Mouse (Mus musculus) heart, postnatal 4 days (tissue): ENCODE measurements at regions not wholly inside any gene's neighbourhood (a gene's known extent, or its start where the extent isn't known, plus 50 kb on each side); places are given as distances from the start of the nearest gene placed in this dataset.
A peak's percentile ranks its signal among the peaks of the same experiment; 100 is the strongest.

Experiments used
- DNase-seq: peaks from one replicate; pipeline ENCODE4 v3.0.0; 2021
- microRNA-seq, 2 experiments: library from miRNA; unstranded; fragments of <30 nt; microRNA quantifications; one replicate each; pipeline ENCODE4 v1.2.0; 2021 to 2022

DNA sequence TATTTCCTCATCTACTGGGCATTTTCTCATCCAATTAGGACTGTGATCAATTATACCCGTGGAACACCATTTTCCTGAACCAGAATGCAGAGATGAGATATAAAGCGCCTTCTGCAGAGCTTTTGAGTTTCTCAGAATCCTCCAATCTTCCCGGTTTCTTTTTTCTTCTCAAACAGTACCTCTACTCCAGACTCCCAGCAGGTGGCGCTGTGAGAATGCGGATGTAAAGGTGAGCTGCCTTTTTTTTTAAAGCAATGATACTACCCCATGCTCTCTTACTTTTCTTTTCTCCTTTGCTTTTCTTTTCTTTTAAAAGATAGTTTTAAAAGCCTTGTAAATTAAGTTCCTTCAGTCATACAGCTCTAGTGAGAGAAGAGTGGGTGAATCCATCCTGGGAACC, 224.4 kb upstream of the BB014433 start:
- peak; percentile 78 for DNase-seq

DNA sequence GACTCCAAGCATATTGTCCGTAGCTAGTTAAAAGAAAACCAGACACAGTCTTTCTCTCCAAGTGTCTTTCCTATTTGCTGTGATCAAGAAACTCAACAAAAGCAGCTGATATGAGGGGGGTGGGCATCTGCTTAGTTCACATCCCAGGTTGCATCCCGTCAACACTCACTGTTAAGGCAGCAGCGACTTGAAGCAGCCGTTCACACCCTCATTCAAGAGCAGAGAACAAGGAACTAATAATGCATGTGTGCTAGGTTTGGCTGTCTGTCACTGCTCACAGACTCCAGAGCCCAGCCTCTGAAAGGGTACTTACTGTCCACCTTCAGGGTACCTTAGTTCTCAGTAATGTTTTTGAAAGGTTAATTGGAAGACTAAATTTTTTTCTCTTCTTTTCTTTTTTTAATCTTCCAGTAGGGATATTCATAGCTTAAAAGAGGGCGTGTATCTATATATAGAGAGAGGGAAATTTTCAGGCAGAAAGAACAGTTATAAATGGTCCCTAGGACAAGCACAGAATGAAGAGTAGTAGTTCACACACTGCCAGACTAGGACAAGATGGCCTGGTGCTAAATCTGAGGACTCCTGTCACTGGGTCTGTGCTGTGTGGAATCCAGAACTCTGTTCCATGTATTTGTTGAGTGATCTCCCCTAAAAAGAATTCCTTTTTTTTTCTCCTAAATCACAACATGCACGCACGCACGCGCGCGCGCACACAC, 199.1 kb upstream of the BB014433 start:
- no peak for DNase-seq

DNA sequence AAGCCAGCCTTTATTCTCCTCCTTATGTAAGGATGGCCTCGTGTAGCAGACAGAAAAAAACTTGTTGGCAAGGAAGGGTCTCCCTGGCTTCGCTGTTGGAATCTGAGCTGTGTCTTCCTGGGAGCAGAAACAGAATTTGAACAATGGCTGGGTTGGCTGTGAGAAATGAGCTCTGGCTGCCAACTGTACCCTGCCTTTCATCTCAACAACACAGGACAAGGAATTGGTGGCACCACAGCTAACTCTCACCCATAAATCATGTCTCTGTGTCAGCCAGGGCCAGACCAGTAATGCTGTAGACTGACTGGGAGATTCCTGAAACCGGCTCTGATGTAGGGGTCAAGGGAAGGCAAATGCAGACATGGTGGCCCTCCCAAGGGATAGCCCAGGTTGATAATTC, 189.5 kb upstream of the BB014433 start:
- DNase-seq: no peak

DNA sequence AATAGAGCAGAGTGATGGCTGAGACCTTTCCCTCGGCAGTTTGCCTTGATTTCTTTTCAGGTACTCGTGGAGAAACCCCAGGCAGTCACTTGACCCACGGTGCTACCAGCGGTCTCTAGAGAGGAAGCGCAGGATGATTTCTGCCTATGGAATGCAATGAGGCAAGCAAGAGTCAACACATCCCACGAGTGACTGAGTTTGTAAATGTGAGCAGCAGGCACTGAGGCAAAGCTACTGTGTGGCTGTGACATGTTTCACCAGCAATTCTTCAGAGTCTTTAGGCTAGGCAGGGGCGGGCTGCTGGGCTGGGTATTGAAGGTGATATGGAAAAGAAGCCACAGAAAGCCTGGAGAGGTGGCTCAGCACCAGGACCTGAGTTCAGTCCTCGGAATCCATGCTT, 187.4 kb upstream of the BB014433 start:
- no peak for DNase-seq

DNA sequence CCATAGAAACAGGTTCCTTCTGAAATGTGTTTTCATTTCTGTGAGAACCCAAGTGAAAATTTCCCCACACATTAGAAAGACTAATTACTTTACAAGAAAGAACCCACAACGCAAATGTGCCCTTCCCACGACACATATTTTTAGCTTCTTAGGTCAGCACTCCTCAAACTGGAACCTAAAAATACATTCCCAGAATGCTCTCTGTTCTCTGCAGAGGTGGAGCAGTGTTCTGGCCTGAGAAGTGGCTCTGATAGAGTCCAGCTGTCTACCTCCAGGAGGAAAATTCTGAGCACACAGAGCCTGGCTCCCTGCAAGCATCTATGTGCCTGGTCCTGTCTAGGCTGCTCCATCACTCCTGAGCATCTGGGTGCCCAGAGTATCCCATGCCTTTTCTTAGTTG, 184.3 kb upstream of the BB014433 start:
- peak; percentile 21 for DNase-seq

DNA sequence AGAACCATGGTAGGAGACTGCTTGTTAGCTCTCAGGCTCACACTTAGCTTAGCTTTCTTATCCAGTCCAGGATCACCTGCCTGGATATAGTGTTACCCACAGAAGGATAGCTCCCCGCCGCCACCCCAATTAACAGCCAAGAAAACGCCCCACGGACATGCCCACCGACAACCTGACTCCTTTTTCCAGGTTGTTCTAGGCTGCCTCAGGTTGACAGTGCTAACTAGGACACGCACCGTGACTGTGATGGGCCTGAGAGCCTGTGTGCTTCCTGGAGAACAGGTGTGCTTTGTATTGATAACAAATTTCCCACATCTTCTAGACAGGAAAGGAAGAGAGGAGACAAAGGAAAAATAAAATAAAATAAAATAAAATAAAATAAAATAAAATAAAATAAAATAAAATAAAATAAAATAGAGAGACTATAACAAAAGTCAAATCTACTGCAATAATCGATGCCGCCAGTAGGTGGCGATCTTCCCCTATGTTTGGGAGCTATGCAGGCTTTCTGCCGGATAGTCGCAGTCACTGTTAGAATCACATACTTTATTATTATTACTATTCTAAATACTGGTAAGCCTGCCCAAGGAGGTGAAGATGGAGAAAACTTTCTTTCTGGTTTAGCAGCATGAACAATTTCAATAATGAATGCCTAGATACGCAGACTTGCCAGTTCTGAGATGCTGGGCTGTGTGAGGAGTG, 175.5 kb upstream of the BB014433 start:
- DNase-seq: peak; percentile 79

DNA sequence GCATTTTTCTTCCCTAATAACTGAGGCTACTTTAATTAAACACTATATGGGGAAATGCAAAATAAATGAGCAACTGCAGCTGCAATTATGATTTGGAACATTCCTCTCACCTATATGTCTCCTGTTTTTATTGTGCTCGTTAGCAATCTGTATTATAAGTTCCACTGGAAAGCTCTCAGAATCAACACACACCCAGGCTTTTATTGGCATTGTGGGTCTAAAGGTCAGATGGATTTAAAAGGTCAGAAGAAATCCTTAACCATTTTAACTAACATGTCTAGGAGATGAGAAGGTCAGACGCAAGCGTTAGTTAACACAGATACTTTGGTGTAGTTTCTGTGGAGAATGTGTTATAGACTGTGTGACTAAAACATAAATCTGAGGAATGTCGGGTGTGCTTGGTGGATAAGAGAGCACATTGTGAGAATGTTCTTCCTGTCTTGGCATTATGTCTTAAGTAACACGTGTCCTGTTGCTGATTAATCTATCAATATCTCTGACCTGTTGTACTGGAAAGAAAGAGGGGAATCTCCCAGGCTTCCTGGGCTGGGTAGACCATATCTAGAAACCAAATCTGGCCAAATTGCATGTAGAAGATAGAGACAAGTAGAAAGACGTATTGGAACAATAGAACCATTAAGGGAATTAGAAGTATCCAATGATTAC, 164.1 kb upstream of the BB014433 start:
- no peak for DNase-seq

DNA sequence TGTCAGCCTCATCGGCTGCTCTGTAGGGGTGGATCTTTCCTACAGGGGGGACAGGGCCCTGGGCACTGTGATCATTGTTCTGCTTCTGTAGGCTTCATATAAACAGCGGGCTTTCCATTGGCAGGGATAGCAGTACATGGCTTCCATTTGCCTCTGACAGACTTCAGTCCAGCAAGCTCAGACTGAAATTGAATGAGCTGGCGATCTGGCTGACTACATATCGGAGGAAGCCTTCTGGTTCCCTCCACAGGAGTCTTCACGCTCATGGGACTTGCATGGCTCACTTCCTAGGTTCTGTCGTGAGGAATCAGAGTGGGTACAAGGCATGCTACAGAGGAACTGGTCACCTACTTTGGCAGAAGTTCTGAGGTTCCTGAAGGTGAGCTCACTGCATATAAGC, 155.7 kb upstream of the BB014433 start:
- no peak for DNase-seq

DNA sequence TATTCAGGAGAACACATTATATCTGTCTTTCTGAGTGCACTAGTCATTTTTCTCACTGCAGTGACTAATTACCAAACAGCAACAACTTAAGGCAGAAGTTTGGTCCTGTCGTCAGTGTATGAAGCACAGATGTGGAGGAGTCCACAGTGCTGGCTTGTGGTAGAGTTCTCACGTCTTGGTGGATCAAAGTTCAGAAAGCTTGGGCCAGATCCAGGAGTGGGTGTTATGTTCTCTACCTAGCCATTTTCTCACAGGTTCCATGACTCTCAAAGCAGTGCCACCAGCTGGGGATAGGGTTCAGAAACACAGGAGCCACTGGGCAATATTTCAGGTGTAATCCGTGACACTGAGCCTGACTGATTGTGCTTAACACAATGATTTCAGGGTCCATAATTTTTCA, 144.8 kb upstream of the BB014433 start:
- DNase-seq: no peak

DNA sequence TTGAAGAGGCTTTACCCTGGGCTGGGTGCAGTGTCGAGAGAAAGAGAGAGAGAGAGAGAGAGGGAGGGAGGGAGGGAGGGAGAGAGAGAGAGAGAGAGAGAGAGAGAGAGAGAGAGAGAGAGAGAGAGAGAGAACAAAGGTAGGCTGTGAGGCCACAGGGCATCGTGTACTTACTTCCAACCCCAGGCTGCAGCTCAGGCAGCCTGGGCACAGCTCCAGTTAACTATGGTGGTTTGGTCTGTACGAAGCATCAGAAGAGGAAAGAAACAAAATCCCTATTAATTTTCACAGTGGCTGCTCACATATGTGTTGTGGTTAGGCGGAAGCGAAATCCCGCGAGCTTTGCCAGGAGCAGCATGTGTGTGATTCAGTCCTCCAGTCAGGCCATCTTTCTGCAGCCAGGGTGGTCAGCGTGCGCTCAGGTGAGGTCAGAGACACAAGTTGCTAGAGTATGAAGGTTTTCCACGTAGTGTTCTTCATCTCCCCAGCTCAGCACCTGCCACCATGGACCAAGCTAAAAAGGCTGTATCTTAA, 143.3 kb upstream of the BB014433 start:
- no peak for DNase-seq

Small RNAs in the stretch of these regions (microRNA-seq; reads per million reads assigned to microRNA genes)
- gene Gm25255: 0 reads per million in 2 experiments
- 0 reads per million in 2 experiments for gene Gm25871
